Mouse (Mus musculus): Measurements from ENCODE around the gene Gm14632. TPM values are rescaled to one million over a fixed set of nuclear protein-coding genes. Genes with fewer than 3 reads are reported as not detected.
"Not testable (repeated sequence)": the region's sequence is repeated elsewhere in the genome, so short reads cannot be mapped to it uniquely, and the experiment has no call there.

Gene Gm14632
- total RNA-seq (2014; rRNA removed; ENCODE audit: low replicate concordance) (not detected in 2 replicates), polyA plus RNA-seq (2015; fragmentation: Nextera tagmentation; extraction: Ambion mirVana) (not detected in 2 replicates)

DNA sequence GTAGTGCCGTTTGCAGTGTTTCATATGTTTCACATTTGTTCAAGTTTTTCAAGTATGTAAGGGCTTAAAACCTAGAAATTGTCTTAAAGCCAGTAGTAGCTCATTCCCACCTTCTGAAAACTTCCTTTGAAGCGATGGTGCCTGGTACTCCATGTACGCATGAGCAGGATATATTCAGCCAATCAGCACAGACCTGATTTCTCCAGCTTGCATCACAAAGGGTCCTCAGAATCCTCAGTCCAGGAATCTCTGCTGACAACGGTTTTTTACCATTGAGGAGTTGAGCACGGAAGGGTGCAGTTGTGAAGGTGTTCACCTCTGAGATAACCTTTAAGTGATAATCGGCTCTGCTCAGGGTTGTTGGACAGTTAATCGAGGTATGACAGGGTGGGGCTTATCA, at the start of gene Gm14632:
Gene Gm14632, plus strand, starts transcription at position 301 of the 400 bp plus-strand sequence.
- DNase-seq (ENCODE audit: low spot score); ATAC-seq (ENCODE audit: insufficient read depth, low read depth); H3K9ac ChIP-seq (replicated peaks; ENCODE audit: low read depth, low read length): not testable (repeated sequence)

More for the DNA sequence above, at the start of gene Gm14632:
- H3K4me3 ChIP-seq (ENCODE audit: low read depth, low read length); H3K9me3 ChIP-seq (replicated peaks; ENCODE audit: control insufficient read depth, low read length); H3K4me2 ChIP-seq (ENCODE audit: low read depth, low read length); H3K27me3 ChIP-seq (ENCODE audit: control insufficient read depth, insufficient read depth, low read length); H3K27ac ChIP-seq (ENCODE audit: low read depth); H3K36me3 ChIP-seq (replicated peaks; ENCODE audit: control insufficient read depth, insufficient read depth, low read length); H3K4me1 ChIP-seq (ENCODE audit: control insufficient read depth, insufficient read depth): not testable (repeated sequence)
- WGBS: 72% methylated on average over 4 of the region's 7 CpGs
